Mouse (Mus musculus): ENCODE data around the gene Axin2. TPM values are rescaled to one million over a fixed set of nuclear protein-coding genes. Genes with fewer than 3 reads are reported as not detected.

The Axin2 gene
- polyA plus RNA-seq, 1 experiment from 2014 or later: 8.5 TPM

DNA sequence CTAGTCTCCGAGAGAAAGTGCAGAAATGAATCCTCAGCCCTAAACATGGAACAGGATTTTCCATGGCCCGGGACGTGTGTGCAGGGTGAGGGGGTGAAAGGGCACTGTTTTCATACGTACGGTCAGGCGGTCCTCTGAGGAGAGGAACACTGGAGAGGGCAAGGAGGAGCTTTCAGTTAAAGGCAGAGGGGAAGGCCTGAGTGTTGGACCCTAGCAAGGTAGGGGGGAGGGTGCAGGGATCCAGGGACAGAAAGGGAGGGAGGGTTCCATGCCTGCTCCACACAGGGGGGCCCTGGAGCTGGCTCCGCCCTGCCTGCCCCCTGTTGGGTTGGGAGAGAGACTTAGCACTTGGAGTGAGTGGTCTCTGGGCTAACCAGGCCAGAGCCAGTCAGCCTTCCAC is 28.4 kb downstream of the Axin2 start:
- H3K9me3 ChIP-seq (ENCODE audit: control insufficient read depth, low read length): no peaks in the 10 kb centered on the region
- H3K9ac ChIP-seq (ENCODE audit: low read length): no peak overlapping the region
- 75% methylated on average over 7 of the region's 7 CpGs for WGBS
- H3K36me3 ChIP-seq (ENCODE audit: control insufficient read depth, insufficient read depth, low read length): peaks cover 46% of the 10 kb centered on the region
- peaks cover 4% of the 10 kb centered on the region; the same call in 1 of the 2 replicates for H3K4me1 ChIP-seq (replicated peaks; ENCODE audit: control insufficient read depth, insufficient read depth, low read length)
- no peak overlapping the region for H3K27ac ChIP-seq (ENCODE audit: low read length)
- H3K4me3 ChIP-seq (ENCODE audit: low read length): no peak overlapping the region
- H3K27me3 ChIP-seq (ENCODE audit: control insufficient read depth, insufficient read depth, low read depth, low read length): no peaks in the 10 kb centered on the region
- no peak overlapping the region for H3K4me2 ChIP-seq (ENCODE audit: low read depth, low read length)
- ATAC-seq (ENCODE audit: low read depth): peak; percentile 16; the same call in 1 of the 2 replicates

DNA sequence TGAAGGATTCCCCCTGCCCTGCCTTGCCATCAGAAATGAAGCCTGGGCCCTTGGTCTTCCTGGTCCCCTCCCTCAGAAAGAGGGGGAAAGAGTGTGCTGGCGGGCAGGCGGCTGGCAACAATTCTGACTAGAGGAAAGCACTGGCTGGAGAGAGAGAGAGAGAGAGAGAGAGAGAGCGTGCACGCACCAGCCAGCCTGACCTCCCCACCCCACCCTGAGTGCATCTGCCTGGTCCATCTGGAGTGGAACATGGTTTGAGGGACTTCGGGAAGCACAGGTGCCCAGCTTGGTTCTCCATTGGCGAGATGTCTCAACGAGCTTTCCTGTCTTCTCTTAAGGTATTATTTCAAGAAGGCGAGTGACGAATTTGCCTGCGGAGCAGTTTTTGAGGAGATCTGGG is 28.8 kb downstream of the Axin2 start:
- Histone ChIP-seq H3K9ac (ENCODE audit: low read length) (no peak overlapping the region), H3K36me3 (ENCODE audit: control insufficient read depth, insufficient read depth, low read length) (peaks cover 44% of the 10 kb centered on the region), H3K4me2 (ENCODE audit: low read depth, low read length) (no peak overlapping the region), H3K27ac (ENCODE audit: low read length) (no peak overlapping the region), H3K9me3 (ENCODE audit: control insufficient read depth, low read length) (no peaks in the 10 kb centered on the region), H3K4me1 (replicated peaks; ENCODE audit: control insufficient read depth, insufficient read depth, low read length) (peaks cover 4% of the 10 kb centered on the region; the same call in 1 of the 2 replicates), H3K4me3 (ENCODE audit: low read length) (no peak overlapping the region), H3K27me3 (ENCODE audit: control insufficient read depth, insufficient read depth, low read depth, low read length) (no peaks in the 10 kb centered on the region)
- peak; percentile 6; the same call in 1 of the 2 replicates for ATAC-seq (ENCODE audit: low read depth)
- 92% methylated on average over 10 of the region's 10 CpGs for WGBS

- Histone ChIP-seq H3K27ac (ENCODE audit: low read length) (no peak overlapping the region), H3K4me3 (ENCODE audit: low read length) (no peak overlapping the region), H3K36me3 (ENCODE audit: control insufficient read depth, insufficient read depth, low read length) (peaks cover 17% of the 10 kb centered on the region), H3K4me2 (ENCODE audit: low read depth, low read length) (no peak overlapping the region), H3K9me3 (ENCODE audit: control insufficient read depth, low read length) (no peaks in the 10 kb centered on the region), H3K9ac (ENCODE audit: low read length) (no peak overlapping the region), H3K27me3 (ENCODE audit: control insufficient read depth, insufficient read depth, low read depth, low read length) (no peaks in the 10 kb centered on the region), H3K4me1 (replicated peaks; ENCODE audit: control insufficient read depth, insufficient read depth, low read length) (peaks cover 4% of the 10 kb centered on the region; the same call in 1 of the 2 replicates)
- ATAC-seq (ENCODE audit: low read depth): no peak
- WGBS: 31% methylated on average over 5 of the region's 5 CpGs
Observed at GRCm38 (mm10) chr11:108952343-108952742, 32.2 kb downstream of the Axin2 start.

DNA sequence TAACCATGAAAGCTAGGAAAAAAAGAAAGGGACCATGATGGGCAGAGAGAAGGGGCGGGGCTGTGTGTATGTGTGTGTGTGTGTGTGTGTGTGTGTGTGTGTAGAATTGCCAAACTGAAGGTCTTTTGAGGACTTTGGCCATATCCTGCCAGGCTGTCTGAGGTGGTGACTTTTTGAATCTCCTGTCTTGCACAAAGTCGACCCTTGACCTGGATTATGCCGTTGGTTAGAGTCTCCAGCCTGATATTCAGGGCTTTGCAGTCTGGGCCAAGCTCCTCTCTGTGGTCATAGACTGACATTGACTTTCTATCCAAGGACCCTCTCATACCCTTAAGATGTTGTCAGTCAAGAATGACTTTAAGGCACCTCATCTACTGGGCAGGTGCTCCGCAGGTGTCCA is 35.8 kb downstream of the Axin2 start:
- Histone ChIP-seq H3K36me3 (ENCODE audit: control insufficient read depth, insufficient read depth, low read length) (peaks cover 2% of the 10 kb centered on the region), H3K27me3 (ENCODE audit: control insufficient read depth, insufficient read depth, low read depth, low read length) (no peaks in the 10 kb centered on the region), H3K9ac (ENCODE audit: low read length) (no peak overlapping the region), H3K9me3 (ENCODE audit: control insufficient read depth, low read length) (no peaks in the 10 kb centered on the region), H3K4me1 (replicated peaks; ENCODE audit: control insufficient read depth, insufficient read depth, low read length) (no peaks in the 10 kb centered on the region), H3K27ac (ENCODE audit: low read length) (no peak overlapping the region), H3K4me3 (ENCODE audit: low read length) (no peak overlapping the region), H3K4me2 (ENCODE audit: low read depth, low read length) (no peak overlapping the region)
- no peak for ATAC-seq (ENCODE audit: low read depth)
- WGBS: 91% methylated on average over 4 of the region's 4 CpGs

GRCm38 (mm10) chr11:108958349-108958748 is 38.2 kb downstream of the Axin2 start:
- H3K36me3 ChIP-seq (ENCODE audit: control insufficient read depth, insufficient read depth, low read length): no peaks in the 10 kb centered on the region
- H3K9ac ChIP-seq (ENCODE audit: low read length): no peak overlapping the region
- no peak overlapping the region for H3K27ac ChIP-seq (ENCODE audit: low read length)
- no peak overlapping the region for H3K4me3 ChIP-seq (ENCODE audit: low read length)
- no peak for ATAC-seq (ENCODE audit: low read depth)
- H3K4me1 ChIP-seq (replicated peaks; ENCODE audit: control insufficient read depth, insufficient read depth, low read length): peaks cover 8% of the 10 kb centered on the region
- 41% methylated on average over 5 of the region's 5 CpGs for WGBS
- H3K27me3 ChIP-seq (ENCODE audit: control insufficient read depth, insufficient read depth, low read depth, low read length): no peaks in the 10 kb centered on the region
- no peaks in the 10 kb centered on the region for H3K9me3 ChIP-seq (ENCODE audit: control insufficient read depth, low read length)
- H3K4me2 ChIP-seq (ENCODE audit: low read depth, low read length): no peak overlapping the region

DNA sequence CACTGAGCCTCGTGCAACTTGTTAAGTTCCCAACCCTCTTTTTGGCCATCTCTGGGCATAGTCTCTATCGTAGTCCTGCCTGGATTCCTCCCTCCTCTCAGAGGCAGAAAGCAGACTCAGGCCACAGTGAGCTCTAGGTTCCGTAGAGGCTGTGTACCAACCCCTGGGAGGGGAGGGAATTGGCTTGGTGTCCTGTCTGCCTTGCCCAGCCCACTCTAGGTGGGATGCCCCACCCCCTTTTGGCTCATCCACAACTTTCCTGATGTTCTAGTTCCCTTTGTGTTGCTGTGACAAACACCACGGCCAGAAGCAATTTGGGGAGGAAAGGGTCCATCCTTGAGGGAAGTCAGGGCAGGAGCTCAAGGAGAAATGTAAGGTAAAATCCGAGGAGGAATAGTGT is 39.0 kb downstream of the Axin2 start:
- H3K27ac ChIP-seq (ENCODE audit: low read length): no peak overlapping the region
- no peaks in the 10 kb centered on the region for H3K36me3 ChIP-seq (ENCODE audit: control insufficient read depth, insufficient read depth, low read length)
- no peak overlapping the region for H3K9ac ChIP-seq (ENCODE audit: low read length)
- H3K9me3 ChIP-seq (ENCODE audit: control insufficient read depth, low read length): no peaks in the 10 kb centered on the region
- ATAC-seq (ENCODE audit: low read depth): no peak
- H3K4me2 ChIP-seq (ENCODE audit: low read depth, low read length): no peak overlapping the region
- H3K4me1 ChIP-seq (replicated peaks; ENCODE audit: control insufficient read depth, insufficient read depth, low read length): peaks cover 13% of the 10 kb centered on the region
- 53% methylated on average over 5 of the region's 5 CpGs for WGBS
- H3K27me3 ChIP-seq (ENCODE audit: control insufficient read depth, insufficient read depth, low read depth, low read length): no peaks in the 10 kb centered on the region
- no peak overlapping the region for H3K4me3 ChIP-seq (ENCODE audit: low read length)

DNA sequence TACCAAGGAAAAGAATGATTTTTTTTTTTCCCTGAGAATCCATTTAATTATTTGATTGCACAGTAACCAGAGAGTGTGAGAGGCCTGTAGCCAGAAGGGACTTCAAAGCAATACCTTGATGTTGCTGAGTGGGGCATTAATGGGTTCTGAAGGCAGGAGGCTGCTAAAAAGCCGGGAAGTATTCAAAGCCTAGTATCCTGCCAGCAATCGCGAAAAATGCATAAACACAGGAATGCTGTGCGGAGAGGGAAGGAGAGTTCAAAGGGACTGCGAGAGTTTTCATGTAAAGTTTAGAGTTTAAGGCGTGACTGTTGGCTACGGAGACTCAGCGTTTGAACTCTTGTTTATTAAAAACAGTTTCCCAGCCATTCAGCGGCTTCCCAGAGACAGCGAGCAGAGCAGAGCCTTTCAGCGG is 41.5 kb downstream of the Axin2 start:
- Histone ChIP-seq H3K27ac (ENCODE audit: low read length) (peak overlapping the region; percentile 38; the same call in 1 of the 2 replicates), H3K9ac (ENCODE audit: low read length) (no peak overlapping the region), H3K36me3 (ENCODE audit: control insufficient read depth, insufficient read depth, low read length) (no peaks in the 10 kb centered on the region), H3K4me2 (ENCODE audit: low read depth, low read length) (peak overlapping the region; percentile 30), H3K4me3 (ENCODE audit: low read length) (no peak overlapping the region), H3K4me1 (replicated peaks; ENCODE audit: control insufficient read depth, insufficient read depth, low read length) (peaks cover 13% of the 10 kb centered on the region), H3K9me3 (ENCODE audit: control insufficient read depth, low read length) (no peaks in the 10 kb centered on the region), H3K27me3 (ENCODE audit: control insufficient read depth, insufficient read depth, low read depth, low read length) (no peaks in the 10 kb centered on the region)
- WGBS: 4% methylated on average over 11 of the region's 11 CpGs
- peak; percentile 58 for ATAC-seq (ENCODE audit: low read depth)

DNA sequence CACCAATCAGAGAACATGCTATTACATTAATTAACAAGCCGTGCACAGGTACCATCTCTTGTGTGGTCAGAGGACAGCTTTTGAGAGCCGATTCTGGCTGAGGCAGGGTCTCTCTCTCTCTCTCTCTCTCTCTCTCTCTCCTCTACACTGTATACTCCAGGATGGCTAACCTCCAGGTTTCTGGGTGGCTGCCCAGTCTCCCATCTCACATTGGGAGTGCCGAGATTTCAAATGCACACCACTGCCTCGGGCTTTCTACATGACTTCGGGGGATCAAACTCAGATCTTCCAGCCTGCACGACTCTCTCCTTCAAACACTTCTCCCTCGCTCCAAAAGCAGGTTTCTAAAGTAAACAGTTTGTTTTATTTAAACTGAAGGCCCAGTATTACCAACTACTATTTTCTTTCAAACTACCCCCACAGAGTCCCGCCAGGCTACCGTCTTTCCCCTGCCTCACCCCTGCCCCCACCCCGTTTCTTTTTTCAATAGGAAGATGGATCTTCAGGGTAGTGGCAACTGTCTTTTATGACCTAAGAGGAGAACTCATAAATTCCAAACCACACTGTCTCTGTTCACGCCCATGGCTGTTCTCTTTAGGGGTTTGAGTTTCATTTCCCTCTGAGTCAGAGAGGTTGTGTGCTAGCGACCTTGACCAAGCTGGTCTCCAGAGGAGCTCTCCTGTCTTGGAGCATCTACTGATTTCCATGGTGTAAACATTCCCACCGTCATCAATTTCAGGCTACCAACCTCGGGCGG is 43.5 kb downstream of the Axin2 start:
- H3K4me1 ChIP-seq (replicated peaks; ENCODE audit: control insufficient read depth, insufficient read depth, low read length): peaks cover 13% of the 10 kb centered on the region
- no peak overlapping the region for H3K27ac ChIP-seq (ENCODE audit: low read length)
- no peaks in the 10 kb centered on the region for H3K36me3 ChIP-seq (ENCODE audit: control insufficient read depth, insufficient read depth, low read length)
- H3K9me3 ChIP-seq (ENCODE audit: control insufficient read depth, low read length): no peaks in the 10 kb centered on the region
- H3K27me3 ChIP-seq (ENCODE audit: control insufficient read depth, insufficient read depth, low read depth, low read length): no peaks in the 10 kb centered on the region
- H3K4me3 ChIP-seq (ENCODE audit: low read length): no peak overlapping the region
- 48% methylated on average over 15 of the region's 15 CpGs for WGBS
- H3K9ac ChIP-seq (ENCODE audit: low read length): no peak overlapping the region
- no peak overlapping the region for H3K4me2 ChIP-seq (ENCODE audit: low read depth, low read length)
- ATAC-seq (ENCODE audit: low read depth): peak; percentile 16; the same call in 1 of the 2 replicates

GRCm38 (mm10) chr11:108965740-108966139 is 45.6 kb downstream of the Axin2 start:
- H3K36me3 ChIP-seq (ENCODE audit: control insufficient read depth, insufficient read depth, low read length): no peaks in the 10 kb centered on the region
- no peaks in the 10 kb centered on the region for H3K9me3 ChIP-seq (ENCODE audit: control insufficient read depth, low read length)
- H3K27ac ChIP-seq (ENCODE audit: low read length): 0 out of 2 replicates have a peak overlapping the region, but pooled peaks have one; percentile 13
- H3K4me3 ChIP-seq (ENCODE audit: low read length): no peak overlapping the region
- ATAC-seq (ENCODE audit: low read depth): no peak
- no peak overlapping the region for H3K9ac ChIP-seq (ENCODE audit: low read length)
- H3K27me3 ChIP-seq (ENCODE audit: control insufficient read depth, insufficient read depth, low read depth, low read length): no peaks in the 10 kb centered on the region
- no peak overlapping the region for H3K4me2 ChIP-seq (ENCODE audit: low read depth, low read length)
- H3K4me1 ChIP-seq (replicated peaks; ENCODE audit: control insufficient read depth, insufficient read depth, low read length): peaks cover 13% of the 10 kb centered on the region
- 38% methylated on average over 6 of the region's 6 CpGs for WGBS

Data from lung, embryonic 16.5 days (tissue).